Mouse (Mus musculus) liver, adult 2 months (tissue): ENCODE measurements at regions not wholly inside any gene's neighbourhood (a gene's known extent, or its start where the extent isn't known, plus 50 kb on each side); places are given as distances from the start of the nearest gene placed in this dataset.

Experiments
- CTCF ChIP-seq: fragments of 200-500 bp; IDR thresholded peaks from 2 replicates; pipeline ENCODE4 v1.5.1; 2011; ENCODE audit warnings: low read depth, low read length, control low read depth
- POLR2A ChIP-seq: fragments of 200-500 bp; IDR thresholded peaks from 2 replicates; pipeline ENCODE4 v1.6.1; 2011; ENCODE audit warnings: low read length, control low read depth; ENCODE audit not compliant: insufficient read depth; ENCODE audit errors: extremely low read depth

GRCm38 (mm10) chr13:79053428-79053827, 853.9 kb upstream of the Nr2f1 start:
- TF ChIP-seq CTCF, result no peak
- TF ChIP-seq POLR2A, result no peak
